Mouse (Mus musculus) heart, embryonic 14.5 days (tissue): Measurements from ENCODE around the gene Rbm4b. TPM values are rescaled to one million over a fixed set of nuclear protein-coding genes. Genes with fewer than 3 reads are reported as not detected.

ENCODE experiments used
- ATAC-seq: fragments of 200-750 bp; cut with Nextera tagmentation; 2 replicates; pipeline ENCODE4 v1.8.0; 2017; ENCODE audit warnings: low read depth, moderate TSS enrichment; ENCODE audit not compliant: insufficient number of reproducible peaks, insufficient read depth, low FRiP score
- H3K27ac ChIP-seq, 2 experiments: fragments of 200-500 bp in 1 of 2; fragments of 300-500 bp in 1 of 2; sonication (generic) in 1 of 2; replicated peaks in 1 of 2; 2 replicates each; pipeline ENCODE4 v1.5.1; 2012 to 2014; ENCODE audit warnings: low read depth in 2 of 2, low read length in 2 of 2, control low read depth in 1 of 2, mild to moderate bottlenecking in 1 of 2, mixed read lengths in 1 of 2; ENCODE audit not compliant: control insufficient read depth in 1 of 2, insufficient read depth in 1 of 2
- H3K27me3 ChIP-seq: fragments of 300-500 bp; sonication (generic); 2 replicates; pipeline ENCODE4 v1.6.1; 2014; ENCODE audit warnings: mild to moderate bottlenecking, low read length, control low read depth; ENCODE audit not compliant: control insufficient read depth, insufficient read depth
- H3K36me3 ChIP-seq: fragments of 300-500 bp; sonication (generic); 2 replicates; pipeline ENCODE4 v1.6.1; 2014; ENCODE audit warnings: mild to moderate bottlenecking, control low read depth, low read length, mixed read lengths; ENCODE audit not compliant: control insufficient read depth, insufficient read depth
- H3K4me1 ChIP-seq, 2 experiments: fragments of 200-500 bp in 1 of 2; fragments of 300-500 bp in 1 of 2; sonication (generic) in 1 of 2; 2 replicates each; pipeline ENCODE4 v1.6.1; 2012 to 2014; ENCODE audit warnings: low read length in 2 of 2, control low read depth in 1 of 2, mixed read lengths in 1 of 2; ENCODE audit not compliant: control insufficient read depth in 2 of 2, insufficient read depth in 2 of 2
- H3K4me2 ChIP-seq: fragments of 300-500 bp; sonication (generic); 2 replicates; pipeline ENCODE4 v1.6.1; 2014; ENCODE audit warnings: mild to moderate bottlenecking, low read length
- H3K4me3 ChIP-seq, 2 experiments: fragments of 200-500 bp in 1 of 2; fragments of 300-500 bp in 1 of 2; sonication (generic) in 1 of 2; 2 replicates each; pipeline ENCODE4 v1.5.1; 2012 to 2014; ENCODE audit warnings: low read length in 2 of 2, mild to moderate bottlenecking in 2 of 2, control low read depth in 1 of 2, low read depth in 1 of 2, moderate library complexity in 1 of 2; ENCODE audit not compliant: control insufficient read depth in 1 of 2, insufficient read depth in 1 of 2
- H3K9ac ChIP-seq: fragments of 300-500 bp; sonication (generic); 2 replicates; pipeline ENCODE4 v1.6.1; 2014; ENCODE audit warnings: mild to moderate bottlenecking, low read length
- H3K9me3 ChIP-seq: fragments of 300-500 bp; sonication (generic); 2 replicates; pipeline ENCODE4 v1.6.1; 2016; ENCODE audit warnings: low read length, control low read depth; ENCODE audit not compliant: control insufficient read depth
- WGBS: fragments of 180-500 bp; shearing (Covaris S2); extraction: QIAGEN DNeasy Blood & Tissue Kit; methylation state at CpG from one replicate; pipeline ENCODE4 v1.1.7; 2014; 5-methylcytosine and 5-hydroxymethylcytosine counted together
- polyA plus RNA-seq: library from polyadenylated mRNA; unstranded; fragments of >200 nt; fragmentation: Nextera tagmentation; extraction: Ambion mirVana; gene quantifications from 2 replicates; pipeline ENCODE4 v1.2.1, GENCODE M21; 2014

Gene Rbm4b
- polyA plus RNA-seq, 1 experiment from 2014 or later, result 34.1 TPM

DNA sequence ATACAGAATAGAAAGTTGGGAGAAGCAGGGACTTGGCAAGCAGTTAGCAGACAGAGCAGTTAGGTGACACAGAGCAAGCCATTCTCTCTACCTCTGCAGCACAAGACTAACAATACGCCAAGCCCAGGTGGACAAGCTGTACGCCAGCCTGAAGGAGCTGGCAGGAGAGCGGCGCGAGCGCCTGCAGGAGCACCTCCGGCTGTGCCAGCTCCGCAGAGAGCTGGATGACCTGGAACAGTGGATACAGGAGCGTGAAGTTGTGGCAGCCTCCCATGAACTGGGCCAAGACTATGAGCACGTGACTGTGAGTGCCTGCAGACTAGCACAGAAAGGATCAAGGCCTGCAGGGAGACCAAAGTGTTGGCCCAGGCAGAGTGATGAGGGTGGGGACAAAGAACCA lies 10.6 kb upstream of the Rbm4b start:
- Histone ChIP-seq H3K4me2 (no peak overlapping the region), H3K9ac (no peak overlapping the region), H3K27me3 (no peaks in the 10 kb centered on the region), H3K4me1 (peaks cover 0 to 7% of the 10 kb centered on the region in 2 experiments; a peak in 3 of 4 replicates), H3K27ac (no peak overlapping the region), H3K4me3 (no peak overlapping the region), H3K36me3 (no peaks in the 10 kb centered on the region), H3K9me3 (no peaks in the 10 kb centered on the region)
- ATAC-seq, result no peak
- WGBS, result 87% methylated on average over 10 of the region's 10 CpGs

DNA sequence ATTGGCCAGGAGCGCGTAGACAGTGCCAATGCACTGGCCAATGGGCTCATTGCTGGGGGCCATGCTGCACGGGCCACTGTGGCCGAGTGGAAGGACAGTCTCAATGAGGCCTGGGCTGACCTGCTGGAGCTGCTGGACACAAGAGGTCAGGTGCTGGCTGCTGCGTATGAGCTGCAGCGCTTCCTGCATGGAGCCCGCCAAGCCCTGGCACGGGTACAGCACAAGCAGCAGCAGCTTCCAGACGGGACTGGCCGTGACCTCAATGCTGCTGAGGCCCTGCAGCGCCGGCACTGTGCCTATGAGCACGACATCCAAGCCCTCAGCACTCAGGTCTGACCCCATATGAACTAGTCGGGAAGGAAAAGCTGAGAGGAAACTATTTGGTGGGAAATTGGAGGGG lies 9.7 kb upstream of the Rbm4b start:
- H3K36me3 ChIP-seq, result no peaks in the 10 kb centered on the region
- no peak overlapping the region for H3K4me2 ChIP-seq
- H3K9ac ChIP-seq, result no peak overlapping the region
- H3K27me3 ChIP-seq, result no peaks in the 10 kb centered on the region
- H3K4me1 ChIP-seq, result peaks cover 0 to 7% of the 10 kb centered on the region in 2 experiments; a peak in 3 of 4 replicates
- H3K9me3 ChIP-seq, result no peaks in the 10 kb centered on the region
- WGBS, result 76% methylated on average over 14 of the region's 14 CpGs
- H3K4me3 ChIP-seq, result no peak overlapping the region
- ATAC-seq, result no peak
- no peak overlapping the region for H3K27ac ChIP-seq

DNA sequence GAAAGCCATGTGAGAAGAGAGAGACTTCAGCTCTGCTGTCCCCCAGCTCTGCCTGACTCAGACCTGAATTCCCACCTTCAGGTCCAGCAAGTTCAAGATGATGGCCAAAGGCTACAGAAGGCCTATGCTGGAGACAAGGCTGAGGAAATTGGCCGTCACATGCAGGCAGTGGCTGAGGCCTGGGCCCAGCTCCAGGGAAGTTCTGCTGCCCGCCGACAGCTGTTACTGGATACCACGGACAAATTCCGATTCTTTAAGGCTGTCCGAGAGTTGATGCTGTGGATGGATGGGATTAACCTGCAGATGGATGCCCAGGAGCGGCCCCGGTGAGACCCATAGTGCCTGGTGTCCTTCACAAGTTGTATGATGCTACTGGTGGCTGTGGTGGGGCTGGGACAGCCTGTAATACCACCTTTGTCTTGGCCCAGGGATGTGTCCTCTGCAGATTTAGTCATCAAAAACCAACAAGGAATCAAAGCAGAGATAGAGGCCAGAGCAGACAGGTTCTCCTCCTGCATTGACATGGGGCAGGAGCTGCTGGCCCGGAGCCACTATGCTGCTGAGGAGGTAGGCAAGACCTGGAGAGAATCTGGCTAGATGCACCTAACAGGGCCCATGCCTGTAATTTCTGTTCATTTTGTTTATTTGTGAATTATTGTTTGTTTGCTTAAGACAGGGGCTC lies 8.5 kb upstream of the Rbm4b start:
- H3K9me3 ChIP-seq, result no peaks in the 10 kb centered on the region
- no peaks in the 10 kb centered on the region for H3K36me3 ChIP-seq
- no peak overlapping the region for H3K9ac ChIP-seq
- H3K4me3 ChIP-seq, result no peak overlapping the region
- peaks cover 0 to 7% of the 10 kb centered on the region in 2 experiments; a peak in 3 of 4 replicates for H3K4me1 ChIP-seq
- no peak overlapping the region for H3K4me2 ChIP-seq
- no peaks in the 10 kb centered on the region for H3K27me3 ChIP-seq
- WGBS, result 87% methylated on average over 9 of the region's 9 CpGs
- no peak for ATAC-seq
- H3K27ac ChIP-seq, result no peak overlapping the region

DNA sequence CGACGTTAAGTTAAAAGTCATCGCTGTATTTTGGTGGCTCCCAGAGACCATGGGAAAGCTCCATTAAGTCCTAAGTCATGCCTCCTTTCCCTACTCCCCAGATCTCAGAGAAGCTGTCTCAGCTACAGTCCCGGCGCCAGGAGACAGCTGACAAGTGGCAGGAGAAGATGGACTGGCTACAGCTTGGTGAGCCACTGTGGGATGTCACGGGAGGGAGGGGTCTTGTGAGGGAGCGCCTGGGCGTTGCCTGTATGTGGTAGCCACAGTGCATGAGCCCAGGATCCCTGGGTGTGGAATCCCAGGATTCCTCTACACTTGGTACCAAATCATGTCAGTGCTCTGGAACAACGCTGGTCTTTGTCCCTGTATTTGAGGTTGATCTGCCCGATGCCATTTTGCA lies 7.8 kb upstream of the Rbm4b start:
- H3K36me3 ChIP-seq, result no peaks in the 10 kb centered on the region
- no peaks in the 10 kb centered on the region for H3K27me3 ChIP-seq
- peaks cover 0 to 7% of the 10 kb centered on the region in 2 experiments; a peak in 3 of 4 replicates for H3K4me1 ChIP-seq
- no peaks in the 10 kb centered on the region for H3K9me3 ChIP-seq
- no peak for ATAC-seq
- no peak overlapping the region for H3K9ac ChIP-seq
- H3K4me3 ChIP-seq, result no peak overlapping the region
- WGBS, result 76% methylated on average over 10 of the region's 10 CpGs
- H3K27ac ChIP-seq, result no peak overlapping the region
- no peak overlapping the region for H3K4me2 ChIP-seq

DNA sequence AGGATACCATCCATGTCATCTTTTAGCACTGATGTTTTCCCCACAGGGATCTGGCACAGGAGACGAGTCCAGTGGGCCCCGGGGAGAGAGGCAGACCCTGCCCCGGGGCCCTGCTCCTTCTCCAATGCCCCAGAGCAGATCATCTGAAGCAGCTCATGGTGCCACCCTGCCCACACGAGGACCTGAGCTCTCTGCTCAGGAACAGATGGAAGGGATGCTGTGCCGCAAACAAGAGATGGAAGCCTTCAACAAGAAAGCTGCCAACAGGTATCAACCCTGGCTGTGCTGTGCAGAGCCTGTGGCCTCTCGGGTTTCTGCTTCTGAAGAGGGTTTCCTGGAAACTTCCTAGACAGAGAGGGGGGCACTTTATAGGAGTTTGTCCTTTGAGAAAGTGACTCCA lies 6.3 kb upstream of the Rbm4b start:
- no peak overlapping the region for H3K4me3 ChIP-seq
- H3K27me3 ChIP-seq, result no peaks in the 10 kb centered on the region
- H3K9me3 ChIP-seq, result no peaks in the 10 kb centered on the region
- H3K36me3 ChIP-seq, result no peaks in the 10 kb centered on the region
- 76% methylated on average over 6 of the region's 6 CpGs for WGBS
- H3K9ac ChIP-seq, result no peak overlapping the region
- H3K4me2 ChIP-seq, result no peak overlapping the region
- peaks cover 0 to 5% of the 10 kb centered on the region in 2 experiments; a peak in 2 of 4 replicates for H3K4me1 ChIP-seq
- H3K27ac ChIP-seq, result no peak overlapping the region
- no peak for ATAC-seq

DNA sequence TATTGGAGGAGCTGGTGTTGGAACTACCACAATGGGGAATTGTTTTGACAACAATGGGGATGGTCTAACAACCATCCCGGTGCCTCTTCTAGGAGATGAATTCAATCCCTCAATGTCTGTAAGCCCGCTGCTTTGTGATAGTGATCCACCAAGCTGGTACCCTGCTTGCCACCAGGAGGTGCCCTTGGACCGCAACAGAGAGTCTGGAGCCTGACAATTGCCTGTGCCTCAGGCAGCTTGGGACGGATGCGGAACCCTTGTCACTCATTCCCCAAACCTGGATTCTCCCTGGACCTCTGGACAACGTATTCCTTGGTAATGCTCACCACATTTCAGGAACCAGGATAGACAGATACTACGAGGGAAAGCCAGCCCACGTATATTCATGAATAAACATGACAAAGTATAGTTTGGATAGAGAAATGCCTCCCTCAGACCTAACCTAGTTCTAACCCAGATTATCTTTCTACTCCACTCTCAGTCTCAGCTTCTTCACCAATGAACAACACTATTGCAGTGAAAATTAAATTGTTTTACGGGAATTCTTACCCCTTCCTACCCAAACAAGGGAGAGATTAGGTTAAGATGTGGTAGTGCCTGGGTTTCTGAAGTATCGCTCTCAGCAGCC lies 618 bp upstream of the Rbm4b start:
- Histone ChIP-seq H3K4me3 (peak overlapping the region; percentile 68), H3K36me3 (peaks cover 23% of the 10 kb centered on the region), H3K9ac (peak overlapping the region; percentile 59), H3K27ac (peak overlapping the region; percentile 68 to 90), H3K4me1 (peaks cover 5 to 21% of the 10 kb centered on the region in 2 experiments), H3K4me2 (peak overlapping the region; percentile 87), H3K27me3 (no peaks in the 10 kb centered on the region), H3K9me3 (no peaks in the 10 kb centered on the region)
- ATAC-seq, result peak; percentile 52
- WGBS, result under 1% methylated on average over 10 of the region's 10 CpGs

DNA sequence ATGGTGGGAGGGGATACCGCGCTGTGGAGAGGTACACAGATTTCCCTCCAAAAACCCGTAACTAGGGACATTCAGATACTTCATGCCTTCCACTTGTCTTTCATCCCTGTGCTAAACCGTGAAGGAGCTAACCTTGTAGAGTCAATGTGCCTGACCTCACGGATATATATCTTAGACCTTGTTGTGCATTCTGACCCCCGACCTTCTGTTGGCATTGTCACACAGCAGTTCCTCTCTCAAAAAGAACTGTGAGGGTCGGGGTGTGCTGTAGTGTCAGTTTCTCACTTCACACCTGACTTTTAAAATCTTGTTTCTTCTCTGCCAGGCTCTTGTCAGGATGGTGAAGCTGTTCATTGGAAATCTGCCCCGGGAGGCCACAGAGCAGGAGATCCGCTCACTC lies 624 bp downstream of the Rbm4b start:
- Histone ChIP-seq H3K9ac (peak overlapping the region; percentile 79), H3K27me3 (no peaks in the 10 kb centered on the region), H3K4me1 (peaks cover 5 to 21% of the 10 kb centered on the region in 2 experiments), H3K4me3 (peak overlapping the region; percentile 68), H3K36me3 (peaks cover 35% of the 10 kb centered on the region), H3K4me2 (peak overlapping the region; percentile 87), H3K27ac (peak overlapping the region; percentile 84 to 90), H3K9me3 (no peaks in the 10 kb centered on the region)
- no peak for ATAC-seq
- 5% methylated on average over 9 of the region's 9 CpGs for WGBS
